Mouse (Mus musculus) ovary, postnatal 14 days (tissue): ENCODE measurements around the gene Ip6k1.

ENCODE experiments used
- DNase-seq: peaks from one replicate; pipeline ENCODE4 v3.0.0; 2022; ENCODE audit warnings: low spot score

Ip6k1 gene

DNA sequence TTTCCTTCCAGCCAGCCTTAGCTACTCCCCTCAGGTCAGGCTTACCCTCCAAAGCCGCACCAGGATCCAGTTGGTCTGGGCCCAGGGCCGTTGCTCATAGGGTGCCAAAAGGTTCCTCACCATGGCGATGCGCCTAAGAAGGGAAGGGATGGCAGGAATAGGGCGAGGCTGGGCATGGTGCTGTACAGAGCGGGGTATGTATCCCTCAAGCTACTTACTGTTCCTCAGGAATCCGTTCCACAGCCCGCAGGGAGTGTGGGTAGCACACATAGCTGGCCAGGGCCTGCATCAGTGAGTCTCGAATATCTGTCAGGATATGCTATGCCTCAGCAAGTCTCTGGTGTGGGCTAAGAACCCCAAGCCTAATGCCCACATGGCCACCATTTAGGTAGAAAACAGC is 56.0 kb downstream of the Ip6k1 start:
- DNase-seq = no peak

DNA sequence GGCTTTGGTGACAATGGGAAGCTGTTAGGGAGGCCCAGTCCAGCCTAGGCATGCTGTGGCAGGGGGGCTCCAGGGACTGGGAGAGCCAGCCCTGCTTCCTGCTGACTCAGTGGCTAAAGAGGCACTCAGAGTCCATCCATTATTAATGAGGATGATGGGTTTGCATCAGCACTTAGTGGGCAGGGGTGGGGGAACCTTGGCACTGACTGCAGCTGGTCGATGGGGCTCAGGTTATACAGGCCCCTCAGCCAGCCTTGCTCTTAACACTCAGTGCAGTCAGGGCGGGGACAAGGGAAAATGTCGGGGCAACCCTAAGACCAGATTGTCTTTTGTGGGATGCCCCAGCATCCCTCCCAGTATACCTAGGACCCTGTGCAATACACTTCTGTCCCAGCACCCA is 59.8 kb downstream of the Ip6k1 start:
- no peak for DNase-seq

DNA sequence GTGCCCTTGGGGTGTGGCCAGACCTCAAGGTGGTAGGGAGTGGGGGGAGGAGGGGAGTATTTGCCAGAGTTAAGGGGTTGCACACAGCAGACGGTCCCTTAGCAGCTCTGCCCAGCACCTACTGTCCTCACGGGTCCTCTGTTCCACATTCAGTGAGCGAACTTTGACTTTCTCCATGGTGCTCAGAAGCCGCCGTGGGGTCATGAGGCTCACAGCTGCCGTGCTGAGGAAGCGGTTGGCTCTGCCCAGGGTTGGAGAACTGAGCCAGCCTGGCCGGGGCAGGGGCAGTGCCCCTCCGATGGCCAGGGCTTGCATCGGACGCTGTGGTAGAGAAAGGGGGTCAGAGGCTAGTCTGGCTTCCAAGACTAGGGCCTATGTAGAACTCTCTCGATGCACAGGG is 61.1 kb downstream of the Ip6k1 start:
- DNase-seq = no peak

DNA sequence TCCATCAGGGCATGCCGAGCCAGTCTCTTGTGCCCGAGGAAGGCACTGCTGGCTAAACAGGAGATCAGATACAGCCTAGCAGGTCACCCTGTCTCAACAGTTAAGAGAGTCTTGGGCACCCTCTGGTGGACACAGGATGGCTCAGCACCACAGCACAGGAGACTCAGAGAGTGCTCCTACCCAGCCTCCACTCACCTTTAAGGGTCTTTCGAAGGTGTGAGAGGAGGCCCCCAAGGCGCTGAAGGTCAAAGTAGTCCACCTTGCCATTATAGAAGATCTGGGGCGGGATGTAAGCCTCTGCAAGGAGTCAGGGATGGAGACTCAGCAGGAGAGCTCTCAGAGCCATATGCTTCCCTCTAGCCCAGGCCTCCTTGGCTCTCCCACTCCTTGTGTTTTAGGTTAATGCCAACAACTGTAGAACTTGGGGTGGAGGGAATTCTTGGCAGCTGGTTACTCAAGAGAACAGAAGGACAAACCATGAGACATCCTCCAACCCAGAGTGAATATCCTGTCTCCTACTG is 63.2 kb downstream of the Ip6k1 start:
- DNase-seq = no peak

DNA sequence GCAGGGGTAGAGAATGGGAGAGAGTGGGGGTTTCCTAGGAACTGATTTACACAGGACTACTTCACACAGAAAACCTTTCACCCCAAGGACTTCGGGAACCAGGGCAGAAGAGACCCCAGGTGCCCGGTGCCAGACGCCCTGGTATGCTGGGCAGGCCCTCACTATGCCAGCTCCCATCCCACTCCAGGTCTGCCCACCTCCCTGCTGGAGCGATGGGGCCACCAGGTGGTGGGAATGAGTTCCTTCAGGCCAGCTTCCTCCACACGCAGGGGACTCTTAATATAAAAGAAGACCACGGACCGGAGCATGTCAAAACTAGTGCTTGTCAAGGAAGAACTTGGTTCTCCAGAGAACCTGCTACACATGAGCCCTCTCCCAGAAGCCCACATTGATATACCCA is 64.9 kb downstream of the Ip6k1 start:
- DNase-seq = no peak

DNA sequence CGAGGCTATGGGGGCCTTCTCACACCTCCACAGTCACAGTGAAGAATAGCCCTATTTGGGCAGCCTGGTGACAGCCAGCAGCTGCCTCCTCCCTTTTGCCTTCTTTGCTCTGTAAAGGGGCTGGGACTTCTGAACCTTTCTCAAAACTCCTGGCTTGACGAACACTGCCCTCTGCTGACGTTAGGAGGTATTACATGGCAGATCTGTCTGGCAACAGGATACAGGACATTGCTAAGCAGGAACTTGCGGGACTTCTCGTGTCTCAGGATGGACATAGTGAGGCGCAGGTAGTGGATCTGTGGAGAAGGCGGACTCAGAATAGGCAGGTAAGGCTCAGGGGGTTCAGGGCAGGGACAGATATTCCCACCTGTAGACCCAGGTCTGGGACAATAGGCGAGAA is 65.6 kb downstream of the Ip6k1 start:
- peak; percentile 79 for DNase-seq

DNA sequence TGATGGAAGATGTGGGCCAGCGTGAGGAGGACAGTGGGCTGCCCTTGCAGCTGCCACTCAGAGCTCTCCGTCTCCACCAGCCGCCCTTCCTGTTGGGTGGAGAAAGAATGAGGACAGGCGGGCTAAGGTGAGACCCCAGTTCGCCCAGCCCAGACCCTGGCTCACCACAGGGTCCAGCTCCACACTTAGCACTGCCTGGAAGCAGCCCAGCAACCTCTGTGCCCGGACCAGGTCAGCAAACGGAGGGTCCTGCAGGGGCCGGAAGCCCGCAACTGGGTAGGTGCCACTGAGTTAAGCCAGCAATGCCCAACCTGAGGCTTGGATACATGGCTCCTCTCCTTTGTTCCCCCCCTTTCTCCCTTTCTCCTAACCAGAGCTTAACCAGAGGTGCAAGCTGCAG is 66.7 kb downstream of the Ip6k1 start:
- DNase-seq = no peak

DNA sequence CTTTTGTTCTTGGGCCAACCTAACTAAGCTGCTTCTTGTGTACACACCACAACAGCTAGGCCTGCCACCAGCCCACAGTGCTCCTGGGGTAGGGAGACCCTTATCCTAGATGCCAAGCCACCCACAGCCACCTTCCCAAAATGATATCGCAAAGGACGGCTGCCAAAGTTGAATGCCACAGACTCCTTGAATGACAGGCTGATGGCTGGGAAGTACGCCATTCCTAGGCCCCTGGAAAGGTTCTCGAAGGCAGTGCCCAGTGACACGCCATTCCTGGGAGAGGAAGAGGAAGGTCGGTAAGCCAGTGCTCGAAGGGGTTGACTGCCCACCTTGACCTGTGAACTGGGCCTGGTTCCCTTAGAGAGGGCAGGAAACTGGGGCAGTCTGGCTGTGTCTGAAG is 67.2 kb downstream of the Ip6k1 start:
- no peak for DNase-seq

DNA sequence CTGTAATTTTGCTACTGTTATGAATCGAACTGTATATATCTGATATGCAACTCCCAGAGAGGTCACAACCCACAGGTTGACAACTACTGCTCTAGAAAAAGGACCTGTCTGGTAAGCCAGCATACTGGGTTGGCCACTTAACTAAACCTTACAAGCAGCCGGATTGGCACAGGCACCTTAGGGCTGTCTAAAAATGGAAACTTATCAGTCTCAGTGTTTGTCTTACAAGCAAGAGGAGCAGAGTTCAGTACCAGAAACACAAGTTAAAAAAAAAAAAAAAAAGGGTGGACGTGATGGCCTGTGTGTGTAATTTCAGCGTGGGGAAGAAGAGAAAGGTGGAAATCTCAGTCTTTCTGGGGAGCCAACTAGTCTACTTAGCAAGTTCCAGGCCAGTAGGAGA is 69.5 kb downstream of the Ip6k1 start:
- DNase-seq = no peak

DNA sequence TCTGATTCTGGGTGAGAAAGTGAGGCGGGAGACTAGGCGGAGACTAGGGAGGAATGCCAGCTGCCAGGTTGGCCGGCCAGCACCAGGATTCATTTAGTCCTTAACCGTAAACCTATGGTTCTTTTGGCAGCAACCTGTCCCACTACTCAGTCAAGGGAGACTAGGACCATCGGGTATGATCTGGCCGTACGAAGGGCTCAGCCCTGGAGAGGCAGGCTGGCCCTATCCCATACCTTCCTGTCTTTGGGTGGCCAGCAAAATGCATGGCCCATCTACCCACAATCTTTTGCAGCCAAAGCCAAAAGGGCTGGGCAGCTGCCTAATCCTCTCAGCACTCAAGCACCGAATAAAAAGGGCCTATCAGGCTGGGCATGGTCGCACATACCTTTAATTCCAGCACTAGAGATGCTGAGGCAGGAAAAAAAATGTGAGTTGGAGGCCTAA is 70.2 kb downstream of the Ip6k1 start:
- no peak for DNase-seq

DNA sequence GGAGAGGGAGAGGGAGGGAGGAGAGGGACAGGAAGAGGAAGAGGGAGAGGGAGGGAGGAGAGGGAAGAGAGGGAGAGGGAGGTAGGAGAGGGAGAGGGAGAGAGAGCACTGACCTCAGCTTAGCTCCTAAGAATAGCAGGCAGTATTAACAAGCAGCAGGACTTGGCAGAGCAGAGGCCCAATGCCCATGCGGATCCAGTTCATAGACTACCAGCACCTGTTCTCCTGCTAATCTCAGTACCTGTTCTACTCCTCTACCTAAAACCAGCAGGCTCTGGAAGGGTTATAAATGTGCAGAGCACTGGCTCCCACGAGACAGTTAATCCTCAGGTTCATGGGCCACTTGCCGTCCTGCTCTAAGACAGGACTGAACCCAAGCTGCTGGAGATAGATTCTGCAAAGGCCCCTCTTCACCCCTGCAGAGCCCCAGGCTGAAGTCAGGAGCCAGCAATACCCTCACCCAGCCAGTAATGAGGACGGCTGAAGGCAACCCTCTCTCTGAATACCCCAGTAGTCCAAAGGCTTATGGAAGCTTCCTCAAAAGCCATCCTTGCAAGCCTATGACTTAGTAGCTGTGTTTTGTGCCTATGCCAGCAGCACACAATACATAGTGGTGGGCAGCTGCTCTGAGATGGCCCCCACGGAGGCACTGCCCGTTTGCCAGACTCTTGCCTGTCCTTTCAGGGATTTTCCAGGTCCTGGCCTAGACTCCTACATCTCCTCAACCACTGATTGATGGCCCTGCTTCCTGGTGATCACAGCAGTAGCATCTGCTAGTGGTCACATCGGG is 71.0 kb downstream of the Ip6k1 start:
- no peak for DNase-seq

DNA sequence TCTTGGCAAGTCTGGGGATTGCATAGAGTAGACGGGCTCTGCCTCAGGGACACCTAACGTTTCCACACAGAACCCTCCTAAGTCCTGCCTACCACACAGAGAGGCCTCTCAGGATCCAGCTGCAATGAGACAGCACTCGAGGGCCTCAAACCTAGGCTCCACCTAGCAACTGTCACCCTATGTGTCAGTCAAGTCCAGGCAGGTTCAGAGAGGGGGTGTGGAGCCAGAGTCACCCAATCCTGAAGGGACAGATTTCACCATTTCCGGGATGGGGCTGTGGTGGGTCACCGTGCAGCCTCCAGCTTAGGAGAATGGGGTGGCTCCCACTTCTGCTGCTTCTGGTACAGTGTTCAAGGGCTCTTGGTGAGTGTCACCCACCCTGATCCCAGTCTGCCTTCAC is 77.9 kb downstream of the Ip6k1 start, which contains the start of gene Mst1:
TSS of gene Mst1 (plus strand) at position 269 of the 400 bp plus-strand sequence.
- DNase-seq = no peak

DNA sequence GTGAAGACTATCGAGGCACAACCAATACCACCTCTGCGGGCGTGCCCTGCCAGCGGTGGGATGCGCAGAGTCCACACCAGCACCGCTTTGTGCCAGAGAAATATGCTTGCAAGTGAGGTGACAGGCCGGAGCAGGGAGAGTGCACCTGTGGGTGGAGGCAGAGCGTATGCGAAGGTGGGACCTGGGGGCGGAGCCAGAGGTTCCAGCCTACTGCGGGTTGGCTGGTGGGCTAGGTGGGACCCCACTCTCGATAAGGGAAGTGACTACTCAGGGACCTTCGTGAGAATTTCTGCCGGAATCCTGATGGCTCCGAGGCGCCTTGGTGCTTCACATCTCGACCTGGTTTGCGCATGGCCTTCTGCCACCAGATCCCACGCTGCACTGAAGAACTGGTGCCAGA is 80.2 kb downstream of the Ip6k1 start:
- DNase-seq = no peak

DNA sequence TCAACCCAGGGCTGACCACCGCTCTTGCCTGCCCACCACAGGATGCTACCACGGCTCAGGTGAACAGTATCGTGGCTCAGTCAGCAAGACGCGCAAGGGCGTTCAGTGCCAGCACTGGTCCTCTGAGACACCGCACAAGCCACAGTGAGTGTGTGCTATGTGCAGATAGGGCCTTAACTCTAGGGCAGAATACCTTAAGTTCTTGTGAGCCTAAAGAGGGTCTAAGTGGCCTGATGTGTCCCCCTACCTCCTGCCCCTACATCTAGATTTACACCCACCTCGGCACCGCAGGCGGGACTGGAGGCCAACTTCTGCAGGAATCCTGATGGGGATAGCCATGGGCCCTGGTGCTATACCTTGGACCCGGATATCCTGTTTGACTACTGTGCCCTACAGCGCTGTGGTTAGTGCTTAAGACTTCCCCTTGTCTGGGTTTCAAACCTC is 80.7 kb downstream of the Ip6k1 start, which contains the start of gene Rnf123:
TSS of gene Rnf123 (minus strand) at position 359 of the 444 bp plus-strand sequence.
- no peak for DNase-seq

DNA sequence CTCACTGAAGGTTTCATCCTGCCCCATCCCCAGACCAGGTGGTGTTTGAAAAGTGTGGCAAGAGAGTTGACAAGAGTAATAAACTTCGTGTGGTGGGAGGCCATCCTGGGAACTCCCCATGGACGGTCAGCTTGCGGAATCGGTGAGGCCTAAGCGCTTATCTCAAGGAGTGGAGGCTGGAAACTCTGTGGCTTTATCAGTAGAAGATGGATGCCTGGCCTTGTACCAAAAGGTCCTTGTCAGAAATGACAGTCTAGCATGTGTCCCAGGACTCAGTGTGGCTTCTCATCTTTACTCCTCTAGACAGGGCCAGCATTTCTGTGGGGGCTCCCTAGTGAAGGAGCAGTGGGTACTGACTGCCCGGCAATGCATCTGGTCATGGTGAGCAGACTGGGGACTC is 81.3 kb downstream of the Ip6k1 start:
- no peak for DNase-seq

DNA sequence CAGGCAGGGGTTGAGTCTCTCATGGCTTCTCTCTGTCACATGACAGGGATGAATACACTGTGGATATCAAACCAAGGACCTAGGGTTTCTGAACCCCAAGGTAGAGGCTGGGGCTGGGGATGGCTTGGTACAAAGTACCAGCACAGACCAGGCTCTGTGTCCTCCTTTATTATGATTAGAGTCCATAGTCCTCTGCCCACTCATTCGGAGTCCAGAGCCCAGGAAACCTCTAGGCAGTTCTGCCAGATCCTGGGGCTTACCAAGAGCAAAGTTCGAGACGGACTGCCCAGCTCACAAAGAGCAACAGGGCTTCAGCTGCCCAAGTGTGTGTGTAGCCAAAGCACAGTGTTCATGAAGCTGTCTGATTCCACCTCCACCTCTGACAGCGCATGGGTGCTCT is 83.0 kb downstream of the Ip6k1 start:
- DNase-seq = no peak

DNA sequence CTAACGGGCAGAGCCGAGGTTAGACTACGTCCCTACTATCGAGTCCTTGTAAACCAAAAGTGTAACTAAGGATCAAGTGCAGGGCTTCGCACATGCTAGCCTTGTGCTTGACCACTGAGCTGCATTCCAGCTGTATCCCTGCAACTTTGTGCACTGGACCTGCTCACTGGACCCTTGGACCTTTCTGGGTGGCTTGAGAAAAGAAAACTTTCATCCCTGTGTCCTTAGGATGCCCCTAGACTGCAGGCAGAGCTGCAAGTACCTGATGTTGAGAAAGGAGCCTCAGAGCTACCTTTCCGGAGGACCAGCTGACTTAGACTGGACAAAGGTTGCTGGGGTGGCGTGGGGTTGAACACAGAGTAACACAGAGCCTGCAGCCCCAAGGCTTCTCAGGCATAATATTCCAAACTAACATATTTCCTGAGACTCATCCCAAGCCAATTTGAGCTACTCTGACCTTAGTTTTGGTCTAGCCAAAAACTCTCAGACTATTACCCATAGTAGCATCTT is 88.4 kb downstream of the Ip6k1 start:
- DNase-seq = no peak

DNA sequence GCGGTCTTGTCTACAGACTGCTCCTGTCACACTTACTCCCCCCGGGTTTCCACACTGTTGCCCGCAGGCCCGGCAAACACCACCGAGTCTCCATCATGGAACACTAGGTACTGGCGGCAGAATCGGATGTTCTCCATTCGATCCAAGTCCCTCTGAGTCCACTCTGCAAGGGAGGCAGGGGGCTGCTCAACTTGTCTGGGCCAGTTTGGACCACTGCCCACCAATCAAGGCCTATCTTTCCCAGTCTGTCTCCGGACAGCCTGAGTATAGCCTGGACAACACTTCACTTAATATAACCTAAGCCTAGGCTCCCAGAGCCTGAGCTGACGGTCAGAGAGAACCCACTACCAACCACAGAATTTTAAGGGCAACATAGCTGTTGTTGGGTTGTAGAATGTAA is 91.3 kb downstream of the Ip6k1 start:
- no peak for DNase-seq

DNA sequence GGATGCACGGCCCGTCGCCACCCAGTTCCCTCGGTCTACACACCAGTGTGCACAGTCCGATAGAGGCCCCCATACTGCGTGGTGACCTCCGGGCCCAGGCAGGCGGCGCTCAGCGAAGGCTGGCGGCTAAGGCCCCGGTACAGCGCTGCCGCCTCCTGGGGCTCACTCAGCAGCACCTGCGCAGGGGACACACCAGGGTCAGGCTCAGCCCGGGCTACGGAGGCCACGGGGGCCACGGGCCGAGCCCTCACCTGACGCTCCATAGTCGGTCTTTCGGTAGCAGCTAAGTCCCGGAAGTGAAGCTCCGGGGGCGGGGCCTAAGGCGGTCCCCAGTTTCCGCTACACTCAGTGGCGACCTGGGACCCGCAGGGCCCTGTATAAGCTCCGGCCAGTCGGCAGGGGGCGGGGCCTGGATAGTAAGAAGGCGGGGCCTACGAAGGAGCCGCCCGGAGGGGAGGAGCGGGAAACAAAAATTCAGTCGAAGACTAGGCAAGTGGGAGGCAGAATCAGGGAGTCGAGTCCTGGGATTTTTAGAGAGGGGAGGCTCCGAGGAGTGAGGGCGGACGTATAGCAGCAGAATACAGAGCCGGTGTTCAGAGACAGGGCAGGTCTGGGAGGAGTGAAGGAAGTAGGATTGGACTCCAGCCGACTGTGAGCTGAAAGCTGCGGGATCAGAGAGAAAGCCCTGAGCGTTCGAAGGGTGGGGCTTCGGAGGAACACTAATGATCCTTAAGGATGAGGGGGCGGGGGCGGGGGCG is 92.1 kb downstream of the Ip6k1 start, which contains the start of gene Apeh:
TSS of gene Apeh (minus strand) at position 423 of the 758 bp plus-strand sequence.
- peak; percentile 94 for DNase-seq

DNA sequence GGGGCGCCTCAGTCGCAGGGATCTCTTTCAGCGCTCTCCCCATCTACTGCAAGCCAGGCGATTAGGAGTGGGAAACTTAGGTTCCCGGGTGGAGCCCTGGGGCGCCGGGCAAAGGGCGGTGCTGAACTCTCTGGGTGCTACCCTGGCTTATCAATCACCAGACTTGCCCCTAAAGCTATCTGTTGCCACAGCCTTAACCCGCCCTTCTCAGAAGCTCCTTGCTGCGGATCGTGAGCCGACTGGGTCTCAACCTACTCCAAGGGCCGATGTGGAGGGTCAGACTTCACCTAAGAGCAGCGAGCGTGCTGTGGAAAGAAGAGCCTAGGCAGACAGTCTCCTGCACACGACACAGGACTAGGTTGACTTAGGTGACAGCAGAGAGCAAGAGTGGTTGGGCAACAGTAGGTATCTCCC is 92.7 kb downstream of the Ip6k1 start:
- DNase-seq = no peak

DNA sequence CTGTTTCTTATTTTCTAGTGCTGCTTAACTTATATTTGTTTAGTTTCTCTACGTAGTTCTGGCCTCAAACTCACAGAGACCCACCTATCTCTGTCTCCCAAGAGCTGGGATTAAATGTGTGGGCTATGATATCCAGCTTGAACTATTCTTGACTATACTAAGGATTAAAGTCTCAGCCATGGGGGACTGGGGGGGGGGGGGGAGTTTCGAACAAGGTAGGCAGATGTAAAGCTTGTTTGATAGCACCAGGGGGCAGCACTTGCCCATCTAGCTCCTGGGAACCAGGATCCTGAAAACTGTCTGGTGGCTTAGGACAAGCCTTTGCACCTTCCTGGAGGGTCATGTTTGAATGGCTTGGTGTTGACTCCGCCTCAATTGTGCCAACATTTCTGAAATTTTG is 93.2 kb downstream of the Ip6k1 start:
- DNase-seq = no peak

DNA sequence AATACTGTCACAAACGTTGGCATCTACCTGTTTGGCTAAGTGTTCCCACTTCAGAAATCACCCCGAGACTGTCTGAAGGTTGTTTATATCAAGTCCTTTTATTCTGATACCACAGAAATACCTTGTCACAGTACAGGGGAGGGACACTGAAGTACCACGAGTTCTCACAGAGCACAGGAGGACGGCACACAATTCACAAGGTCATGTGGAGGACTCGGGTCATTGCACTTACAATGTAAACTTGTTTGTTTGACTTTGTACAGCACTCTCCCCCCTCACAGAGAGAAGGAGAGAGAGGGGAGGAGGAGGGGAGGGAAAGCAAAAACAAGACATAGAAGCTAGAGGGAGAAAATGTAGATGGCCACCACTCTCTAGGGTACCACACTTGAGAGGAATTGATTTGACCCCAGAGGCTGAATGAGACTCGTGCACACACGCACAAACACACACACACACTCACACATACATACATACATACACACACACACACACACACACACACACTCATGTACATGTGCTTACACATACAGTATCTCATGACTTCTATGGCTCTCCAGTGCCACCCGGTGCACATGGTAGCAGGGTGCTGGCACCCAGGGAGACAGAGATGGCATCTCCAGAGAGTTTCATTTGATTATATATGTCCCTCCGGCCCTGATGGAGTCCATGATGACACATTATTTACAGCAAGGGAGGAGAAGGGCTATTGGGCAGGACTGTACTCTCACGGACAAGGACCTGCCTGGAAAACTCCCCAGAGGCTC is 93.8 kb downstream of the Ip6k1 start:
- no peak for DNase-seq
